Comparison of ENCODE assay signal across 30 mouse cellular contexts in genomic region chr7:75725899-75726298, GRCm38 (mm10).
"Had no signal": no experiment of that assay in that cellular context is flagged by ENCODE, and none has a peak within 500 bp of the region (broad histone marks: within the 10 kb centered on the region; RNA-seq: fewer than 3 reads in every experiment).

No protein-coding gene starts in this region.

- DNase-seq: gastrocnemius, adult 2 months; gastrocnemius, postnatal 10 days; gastrocnemius, postnatal 25 days; heart, adult 11 months; heart, adult 2 months; heart, postnatal 14 days; heart, postnatal 36 days; kidney, adult 11 months; kidney, adult 2 months; kidney, postnatal 10 days; kidney, postnatal 25 days; kidney, postnatal 4 days; layer of hippocampus, adult 9-11 months; layer of hippocampus, postnatal 36 days; liver; liver, embryonic 13.5 days had no signal

- H3K9ac ChIP-seq: heart, embryonic 13.5 days; heart, embryonic 15.5 days; hindbrain, embryonic 12.5 days; hindbrain, embryonic 14.5 days; limb, embryonic 12.5 days; liver, embryonic 13.5 days; liver, embryonic 15.5 days had no signal

- H3K4me2 ChIP-seq: heart, embryonic 11.5 days; heart, embryonic 13.5 days; heart, embryonic 15.5 days; hindbrain, embryonic 12.5 days; hindbrain, embryonic 14.5 days; limb, embryonic 12.5 days; liver, embryonic 11.5 days; liver, embryonic 13.5 days; liver, embryonic 15.5 days had no signal

- ATAC-seq: hindbrain, embryonic 16.5 days; inflammation-experienced regulatory T-cells, adult 6 months; intestine, embryonic 16.5 days had no signal

- H3K4me3 ChIP-seq: gastrocnemius, adult 2 months; heart, adult 2 months; heart, embryonic 13.5 days; heart, embryonic 15.5 days; hindbrain, embryonic 10.5 days; hindbrain, embryonic 12.5 days; layer of hippocampus, adult 2 months; limb, embryonic 10.5 days; limb, embryonic 12.5 days; liver, embryonic 13.5 days; liver, embryonic 15.5 days had no signal

- H3K27me3 ChIP-seq: heart, embryonic 13.5 days; heart, embryonic 15.5 days; hindbrain, embryonic 12.5 days; limb, embryonic 12.5 days; liver, embryonic 13.5 days; liver, embryonic 15.5 days had no signal

- H3K9me3 ChIP-seq: heart, embryonic 13.5 days; heart, embryonic 15.5 days; hindbrain, embryonic 10.5 days; hindbrain, embryonic 12.5 days; limb, embryonic 10.5 days; limb, embryonic 12.5 days; liver, embryonic 13.5 days; liver, embryonic 15.5 days had no signal

- H3K4me1 ChIP-seq: heart, embryonic 13.5 days; hindbrain, embryonic 10.5 days; hindbrain, embryonic 12.5 days; limb, embryonic 10.5 days; liver, embryonic 15.5 days had no signal

- H3K27ac ChIP-seq: gastrocnemius, adult 2 months; heart, adult 2 months; heart, embryonic 13.5 days; heart, embryonic 15.5 days; hindbrain, embryonic 10.5 days; hindbrain, embryonic 12.5 days; hindbrain, embryonic 14.5 days; layer of hippocampus, adult 2 months; limb, embryonic 10.5 days; limb, embryonic 12.5 days; liver, embryonic 13.5 days; liver, embryonic 15.5 days had no signal
